Mouse (Mus musculus) brain, embryonic 14.5 days (tissue): ENCODE measurements around the gene Cdh12. TPM values are rescaled to one million over a fixed set of nuclear protein-coding genes. Genes with fewer than 3 reads are reported as not detected.
A peak's percentile ranks its signal among the peaks of the same experiment; 100 is the strongest.
"Not testable (repeated sequence)": the region's sequence is repeated elsewhere in the genome, so short reads cannot be mapped to it uniquely, and the experiment has no call there.

Experiments
- DNase-seq: peaks from one replicate; pipeline ENCODE4 v3.0.0-alpha.2; 2011; ENCODE audit warnings: low read depth
- CTCF ChIP-seq: fragments of 200-500 bp; IDR thresholded peaks from 2 replicates; pipeline ENCODE4 v1.5.1; 2012; ENCODE audit warnings: inconsistent platforms, mild to moderate bottlenecking, moderate library complexity, borderline replicate concordance; ENCODE audit not compliant: insufficient read depth, insufficient read length; ENCODE audit errors: extremely low read depth
- POLR2A ChIP-seq: fragments of 200-500 bp; IDR thresholded peaks from 2 replicates; pipeline ENCODE4 v1.6.1; 2012; ENCODE audit warnings: mild to moderate bottlenecking, inconsistent platforms, borderline replicate concordance; ENCODE audit not compliant: poor library complexity, insufficient read depth, insufficient read length, severe bottlenecking; ENCODE audit errors: extremely low read depth
- polyA plus RNA-seq: library from polyadenylated mRNA; depleted of rRNA; stranded (reverse); fragments of >200 nt; gene quantifications from 2 replicates; pipeline ENCODE4 v1.2.3, GENCODE M21; 2012

Cdh12 gene
- polyA plus RNA-seq, 1 experiment, result 2.7 TPM

GRCm38 (mm10) chr15:21179727-21180126 lies 730.7 kb downstream of the Cdh12 start:
- no peak for TF ChIP-seq CTCF
- no peak for TF ChIP-seq POLR2A
- peak; percentile 88 for DNase-seq

GRCm38 (mm10) chr15:21180191-21180590 lies 731.1 kb downstream of the Cdh12 start:
- TF ChIP-seq CTCF (no peak), POLR2A (no peak)
- DNase-seq, result peak; percentile 82

- TF ChIP-seq CTCF, result no peak
- no peak for TF ChIP-seq POLR2A
Observed at GRCm38 (mm10) chr15:21185799-21186198, 736.7 kb downstream of the Cdh12 start.

GRCm38 (mm10) chr15:21210089-21210488 lies 761.0 kb downstream of the Cdh12 start:
- DNase-seq, result not testable (repeated sequence)

More at GRCm38 (mm10) chr15:21185799-21186198, 736.7 kb downstream of the Cdh12 start:
- no peak for DNase-seq

- TF ChIP-seq POLR2A, result no peak
- no peak for TF ChIP-seq CTCF
- DNase-seq, result peak; percentile 31
Observed at GRCm38 (mm10) chr15:21223006-21223405, 773.9 kb downstream of the Cdh12 start.

GRCm38 (mm10) chr15:21261318-21261717 lies 812.3 kb downstream of the Cdh12 start:
- no peak for DNase-seq
- TF ChIP-seq CTCF (no peak), POLR2A (no peak)

- TF ChIP-seq CTCF, result no peak
- no peak for TF ChIP-seq POLR2A
- DNase-seq, result no peak
Observed at GRCm38 (mm10) chr15:21269856-21270255, 820.8 kb downstream of the Cdh12 start.

- TF ChIP-seq POLR2A, result no peak
- TF ChIP-seq CTCF, result no peak
Observed at GRCm38 (mm10) chr15:21297051-21297450, 848.0 kb downstream of the Cdh12 start.

GRCm38 (mm10) chr15:21315457-21315856 lies 866.4 kb downstream of the Cdh12 start:
- DNase-seq, result peak; percentile 55
- TF ChIP-seq POLR2A (no peak), CTCF (no peak)

More at GRCm38 (mm10) chr15:21297051-21297450, 848.0 kb downstream of the Cdh12 start:
- no peak for DNase-seq

- no peak for TF ChIP-seq CTCF
- peak; percentile 71 for DNase-seq
Observed at GRCm38 (mm10) chr15:21343853-21344252, 894.8 kb downstream of the Cdh12 start.

- TF ChIP-seq POLR2A (no peak), CTCF (no peak)
- peak; percentile 57 for DNase-seq
Observed at GRCm38 (mm10) chr15:21344323-21344722, 895.3 kb downstream of the Cdh12 start.

GRCm38 (mm10) chr15:21344749-21345148 lies 895.7 kb downstream of the Cdh12 start:
- peak; percentile 86 for DNase-seq
- TF ChIP-seq CTCF, result no peak
